Mouse (Mus musculus) erythroid progenitor cell, adult 5-6 weeks (primary cell): ENCODE data around the gene Matk. TPM values are rescaled to one million over a fixed set of nuclear protein-coding genes. Genes with fewer than 3 reads are reported as not detected.

ENCODE experiments used
- ATAC-seq: replicated peaks from 2 replicates; pipeline ENCODE4 v1.8.0; 2016; ENCODE audit warnings: moderate number of reproducible peaks, mild to moderate bottlenecking, moderate TSS enrichment, inconsistent platforms; ENCODE audit not compliant: poor library complexity, low FRiP score, severe bottlenecking
- total RNA-seq, 2 experiments: library from RNA; stranded (forward) in 1 of 2; stranded (reverse) in 1 of 2; fragments of 150-400 nt in 1 of 2; fragments of 186-747, 209-891 nt in 1 of 2; gene quantifications; 2 replicates each; pipeline versions ENCODE4 v1.2.3 to v1.2.4; 2015 to 2017; ENCODE audit warnings: low replicate concordance in 2 of 2

Gene Matk
- total RNA-seq, 2 experiments from 2014 or later = 1.5 to 1.7 TPM

- ATAC-seq = no peak
Observed at GRCm38 (mm10) chr10:81238618-81239017, 14.1 kb upstream of the Matk start.

GRCm38 (mm10) chr10:81240876-81241275 is 11.9 kb upstream of the Matk start:
- no peak for ATAC-seq

GRCm38 (mm10) chr10:81242021-81242420 is 10.7 kb upstream of the Matk start:
- ATAC-seq = no peak

- ATAC-seq = no peak
Observed at GRCm38 (mm10) chr10:81244146-81244545, 8.6 kb upstream of the Matk start.

GRCm38 (mm10) chr10:81244595-81244994 is 8.1 kb upstream of the Matk start:
- ATAC-seq = peak; percentile 63

GRCm38 (mm10) chr10:81245166-81245565 is 7.6 kb upstream of the Matk start:
- ATAC-seq = no peak

GRCm38 (mm10) chr10:81247804-81248203 is 4.9 kb upstream of the Matk start:
- ATAC-seq = no peak

GRCm38 (mm10) chr10:81249442-81249841 is 3.3 kb upstream of the Matk start:
- ATAC-seq = no peak

- no peak for ATAC-seq
Observed at GRCm38 (mm10) chr10:81254886-81255285, 2.2 kb downstream of the Matk start.

GRCm38 (mm10) chr10:81257158-81258039 is 4.7 kb downstream of the Matk start:
- ATAC-seq = no peak

- ATAC-seq = no peak
Observed at GRCm38 (mm10) chr10:81259225-81259884, 6.6 kb downstream of the Matk start.

GRCm38 (mm10) chr10:81261025-81261424 is 8.3 kb downstream of the Matk start:
- no peak for ATAC-seq

- no peak for ATAC-seq
Observed at GRCm38 (mm10) chr10:81265540-81265939, 12.8 kb downstream of the Matk start.

GRCm38 (mm10) chr10:81266211-81267105 is 13.7 kb downstream of the Matk start, which contains the start of the genes Mrpl54 and Apba3:
Gene Mrpl54, minus strand, starts transcription at chr10:81266934.
Gene Apba3, plus strand, starts transcription at chr10:81266960.
- ATAC-seq = peak; percentile 89

GRCm38 (mm10) chr10:81268056-81268455 is 15.3 kb downstream of the Matk start:
- peak; percentile 59 for ATAC-seq

GRCm38 (mm10) chr10:81268643-81269412 is 16.1 kb downstream of the Matk start:
- ATAC-seq = no peak

GRCm38 (mm10) chr10:81272356-81272755 is 19.6 kb downstream of the Matk start:
- ATAC-seq = no peak

- no peak for ATAC-seq
Observed at GRCm38 (mm10) chr10:81273842-81274241, 21.1 kb downstream of the Matk start.

GRCm38 (mm10) chr10:81277676-81278075 is 24.9 kb downstream of the Matk start:
- no peak for ATAC-seq
